Mouse (Mus musculus) urinary bladder, postnatal 36 days (tissue): Measurements from ENCODE around the gene Cd79b.

Experiments
- DNase-seq, 2 experiments: peaks; one replicate each; pipeline ENCODE4 v3.0.0; 2022; ENCODE audit warnings: low spot score in 2 of 2, mixed read lengths in 1 of 2

Gene Cd79b

GRCm38 (mm10) chr11:106273811-106274210 is 40.8 kb downstream of the Cd79b start:
- no peak for DNase-seq

GRCm38 (mm10) chr11:106273311-106273684 is 41.3 kb downstream of the Cd79b start:
- no peak for DNase-seq

DNA sequence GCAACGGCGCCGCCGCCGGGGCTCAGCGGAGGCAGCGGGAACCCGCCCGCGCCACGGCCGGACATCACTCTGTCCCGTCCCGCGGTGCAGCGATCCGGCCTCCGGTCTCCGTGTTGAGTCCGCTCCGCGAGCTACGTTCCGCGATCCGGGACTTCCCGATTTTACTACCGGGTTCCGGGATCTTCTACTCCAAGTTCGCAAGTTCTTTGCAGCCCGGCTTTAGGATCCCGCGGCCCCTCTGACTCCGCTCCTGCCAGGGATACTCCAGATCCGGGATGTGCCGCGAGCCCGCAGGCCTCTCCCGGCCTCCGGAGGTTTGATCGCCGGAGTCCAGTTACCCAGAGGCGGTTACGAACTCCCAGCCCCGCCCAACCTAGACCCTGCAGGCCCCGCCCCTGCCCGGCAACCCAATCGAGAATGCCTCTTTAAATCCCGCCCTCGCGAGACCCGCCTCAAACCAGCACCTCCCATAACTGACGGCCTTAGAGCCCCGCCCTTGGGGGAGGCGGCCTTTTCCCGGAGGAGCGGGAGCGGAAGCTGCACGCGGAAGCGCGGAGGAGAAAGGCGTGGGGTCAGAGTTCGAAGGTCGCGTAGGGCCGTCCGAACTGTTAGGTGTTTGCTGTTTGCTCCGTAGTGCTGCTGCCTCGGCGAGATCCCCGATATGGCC is 41.8 kb downstream of the Cd79b start, which contains the start of gene Smarcd2:
Smarcd2 (minus strand) TSS at position 329 of the 667 bp plus-strand sequence.
- peak; percentile 100 for DNase-seq

GRCm38 (mm10) chr11:106271794-106272643 is 42.5 kb downstream of the Cd79b start:
- DNase-seq, result peak in 1 of 2 experiments; percentile 49

DNA sequence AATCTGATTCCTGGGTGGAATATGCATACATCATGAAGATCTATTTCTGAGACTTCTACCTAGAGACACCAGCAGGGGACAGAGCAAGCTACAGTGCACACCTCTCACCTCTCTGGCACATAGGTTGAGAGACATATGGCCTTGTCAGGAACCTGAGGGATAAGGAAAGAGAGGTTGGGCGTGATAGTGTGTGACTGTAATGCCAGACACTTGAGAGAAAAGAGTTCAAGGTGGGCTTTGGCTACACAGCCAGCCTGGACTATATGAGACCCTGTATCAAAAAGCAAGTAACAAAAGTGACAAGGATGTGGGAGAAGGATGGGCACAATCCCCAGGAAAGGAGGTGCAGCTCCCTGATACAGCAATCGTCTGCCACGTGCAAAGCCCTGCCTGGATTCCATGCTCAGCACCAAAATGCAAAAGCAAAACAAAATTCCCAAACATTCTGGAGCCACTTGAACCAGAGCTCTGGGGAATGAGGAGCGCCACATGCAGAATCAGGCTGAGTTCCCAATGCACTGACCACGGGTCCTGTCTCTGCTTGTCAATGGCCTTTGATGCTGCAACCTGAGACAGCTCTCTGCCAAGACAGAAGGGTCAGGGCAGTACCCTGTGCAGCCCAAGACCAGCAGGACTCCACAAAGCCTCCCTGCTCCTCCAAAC is 43.3 kb downstream of the Cd79b start:
- no peak for DNase-seq

DNA sequence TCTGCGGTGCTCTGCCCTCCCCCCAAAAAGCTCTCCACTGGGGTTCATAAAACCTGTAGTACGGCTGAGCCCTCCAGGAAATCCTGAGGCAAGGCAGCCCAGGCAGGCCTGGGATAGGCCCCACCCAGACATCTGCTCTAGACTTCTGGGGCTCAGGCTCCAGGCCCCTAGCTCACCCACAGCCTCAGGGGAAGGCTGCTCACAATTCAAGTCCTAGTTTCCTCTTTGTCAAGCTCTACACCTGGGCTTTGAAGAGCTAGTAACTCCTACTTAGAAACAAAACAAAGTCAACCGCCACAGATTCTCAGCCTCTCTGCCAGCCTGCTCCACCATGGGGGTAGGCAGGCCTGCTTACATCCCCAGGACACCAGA is 45.5 kb downstream of the Cd79b start:
- DNase-seq, result no peak

GRCm38 (mm10) chr11:106268326-106269059 is 46.1 kb downstream of the Cd79b start:
- peak; percentile 86 to 94 for DNase-seq

- DNase-seq, result no peak
Measured at GRCm38 (mm10) chr11:106267871-106268270, 46.7 kb downstream of the Cd79b start.

DNA sequence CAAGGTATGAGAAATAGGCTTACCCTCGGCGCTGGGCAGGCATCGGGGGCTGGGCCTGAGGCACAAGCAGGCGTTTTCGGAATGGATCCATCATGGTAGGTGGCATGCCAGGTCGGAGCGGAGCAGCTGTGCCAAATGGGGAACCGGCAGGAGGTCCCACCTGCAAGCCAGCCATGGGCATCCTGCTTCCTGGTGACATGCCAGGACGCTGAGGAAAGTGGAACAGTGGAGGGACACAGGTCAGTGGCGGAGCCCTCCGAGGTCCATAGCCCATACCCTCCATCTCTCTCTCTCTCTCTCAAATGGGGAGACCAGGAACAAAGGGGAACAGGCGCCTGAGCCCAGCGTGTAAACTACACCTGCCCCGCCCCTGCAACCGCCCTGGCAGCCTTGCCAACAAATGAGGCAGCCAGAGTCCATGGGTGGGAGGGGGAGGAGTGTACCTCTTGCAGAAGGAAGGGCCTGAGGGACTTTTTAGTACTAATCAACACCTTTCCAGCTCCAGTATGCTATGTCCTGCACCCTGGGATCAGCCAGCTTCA is 47.2 kb downstream of the Cd79b start:
- DNase-seq, result peak; percentile 68 to 86

DNA sequence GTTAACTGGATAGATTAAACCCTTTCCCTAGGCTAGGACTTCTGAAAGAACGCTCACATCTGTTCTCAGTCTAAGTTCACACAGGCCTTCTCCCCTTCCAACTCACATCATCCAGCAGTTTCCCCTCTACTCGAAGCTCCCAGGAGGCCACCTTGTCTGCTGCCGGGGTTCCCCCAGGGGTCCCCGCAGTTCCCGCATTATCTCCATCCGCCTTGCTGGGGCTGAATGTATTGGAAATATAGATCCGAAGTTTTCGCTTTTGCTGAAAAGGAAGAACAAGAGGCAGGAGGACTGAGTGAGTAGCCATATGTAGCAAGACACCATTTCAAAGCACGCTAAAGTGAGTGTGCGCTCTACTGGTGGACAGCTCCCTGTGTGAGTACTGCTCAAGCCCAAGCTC is 48.1 kb downstream of the Cd79b start:
- no peak for DNase-seq

DNA sequence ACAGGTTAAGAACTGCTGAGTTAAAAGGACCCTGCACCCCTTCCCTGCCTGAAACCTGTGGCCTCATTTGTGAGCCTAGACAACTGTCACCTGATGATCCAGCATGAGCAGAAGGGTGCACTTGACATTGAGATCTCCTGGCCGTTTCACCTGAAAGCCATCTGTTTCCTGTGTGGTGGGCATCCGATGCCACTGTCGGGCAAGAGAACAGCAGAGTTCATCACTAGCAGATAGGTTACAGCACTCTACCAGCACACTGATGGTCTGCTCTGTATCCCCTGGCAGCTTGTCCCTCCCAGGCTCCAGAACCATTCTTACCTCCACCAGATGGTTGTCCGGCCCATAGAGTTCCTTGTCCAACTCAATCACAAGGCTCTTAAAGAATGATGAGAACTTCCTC is 49.0 kb downstream of the Cd79b start:
- DNase-seq, result no peak

DNA sequence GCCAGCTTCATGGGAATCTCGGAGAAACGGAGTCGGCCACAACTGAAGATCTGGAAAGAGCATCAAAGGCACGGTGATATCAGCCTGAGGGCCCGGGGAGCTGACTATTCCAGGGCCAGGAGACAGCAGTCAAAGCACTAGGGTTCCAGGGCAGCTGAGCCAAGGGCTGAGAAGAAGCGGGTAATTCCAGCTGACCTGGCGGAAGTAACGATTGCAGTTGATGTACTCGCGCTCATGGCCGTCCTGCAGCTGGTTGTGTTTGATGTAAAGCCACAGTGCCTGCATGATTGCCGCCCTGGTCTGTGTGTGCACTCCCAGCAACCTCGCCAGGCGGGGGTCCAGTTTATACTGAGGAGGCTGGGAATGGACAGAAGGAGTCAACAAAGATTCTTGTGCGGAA is 49.6 kb downstream of the Cd79b start:
- DNase-seq, result no peak

DNA sequence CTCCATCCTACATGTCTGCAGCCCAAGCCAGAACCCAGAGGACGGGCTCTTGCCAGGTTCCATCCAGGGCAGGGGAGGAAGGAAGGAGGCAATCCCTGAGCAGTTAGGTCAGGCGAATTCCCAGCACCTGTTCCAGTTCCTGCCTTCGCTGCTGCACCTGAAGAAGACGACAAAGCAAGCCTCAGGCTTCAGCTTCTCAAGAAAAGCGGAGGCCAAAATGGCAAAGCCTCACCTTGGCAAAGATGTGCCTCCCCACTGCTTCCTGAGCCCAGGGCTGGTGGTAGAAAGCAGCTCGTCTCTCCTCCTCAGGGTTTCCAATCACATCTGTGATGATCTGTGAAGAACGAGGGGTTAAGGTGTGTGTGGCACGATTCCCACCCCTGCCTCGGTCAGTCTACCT is 50.6 kb downstream of the Cd79b start:
- DNase-seq, result no peak
